Mouse (Mus musculus) ES-Bruce4 (cell line): Measurements from ENCODE around the gene Nfib.

ENCODE experiments used
- CTCF ChIP-seq: IDR thresholded peaks from one replicate; pipeline ENCODE4 v1.8.1; 2011; ENCODE audit warnings: low read depth, low read length
- EP300 ChIP-seq: IDR thresholded peaks from 2 replicates; pipeline ENCODE4 v1.6.1; 2011; ENCODE audit warnings: low read depth, low read length; ENCODE audit not compliant: insufficient read depth
- POLR2A ChIP-seq: IDR thresholded peaks from one replicate; pipeline ENCODE4 v1.8.1; 2011; ENCODE audit warnings: low read length; ENCODE audit not compliant: insufficient read depth

DNA sequence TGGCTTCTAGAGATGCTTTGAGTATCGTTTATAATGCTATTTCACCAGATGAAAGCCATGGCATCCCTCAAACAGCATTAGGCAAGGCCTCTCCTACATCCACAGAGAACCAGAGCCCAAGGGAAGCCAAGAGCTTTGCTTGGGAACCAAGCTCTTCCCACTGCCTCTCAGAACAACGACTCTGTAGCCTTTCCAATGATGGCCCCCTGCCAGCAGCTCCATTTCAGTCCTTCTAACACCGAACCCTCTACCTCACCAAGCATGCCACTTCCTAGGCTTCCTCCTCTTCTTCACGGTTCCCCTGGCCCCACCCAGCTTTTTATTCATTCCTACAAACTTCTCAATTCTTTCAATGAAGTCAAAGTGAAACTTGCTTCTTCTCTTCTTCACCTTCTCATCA is 287.3 kb downstream of the Nfib start:
- no peak for TF ChIP-seq CTCF
- TF ChIP-seq EP300: no peak
- no peak for TF ChIP-seq POLR2A
